Mouse (Mus musculus): ENCODE measurements around the gene Krtcap3. TPM values are rescaled to one million over a fixed set of nuclear protein-coding genes. Genes with fewer than 3 reads are reported as not detected.

The Krtcap3 gene
- polyA plus RNA-seq, 1 experiment from 2014 or later: 2.3 TPM

- no peaks in the 10 kb centered on the region for H3K9me3 ChIP-seq (replicated peaks)
- H3K27me3 ChIP-seq: no peaks in the 10 kb centered on the region
- no peak for ATAC-seq
- H3K4me1 ChIP-seq: peaks cover 13% of the 10 kb centered on the region
- peaks cover 90% of the 10 kb centered on the region for H3K36me3 ChIP-seq (ENCODE audit: poor library complexity, severe bottlenecking)
- no peak overlapping the region for H3K4me3 ChIP-seq
- H3K27ac ChIP-seq: no peak overlapping the region
- WGBS: 90% methylated on average over 8 of the region's 8 CpGs
- H3K9ac ChIP-seq: no peak overlapping the region
- no peak overlapping the region for H3K4me2 ChIP-seq
Measured at GRCm38 (mm10) chr5:31254901-31255300, 3.4 kb downstream of the Krtcap3 start.

- Histone ChIP-seq H3K36me3 (ENCODE audit: poor library complexity, severe bottlenecking) (peaks cover 90% of the 10 kb centered on the region), H3K4me3 (no peak overlapping the region), H3K9me3 (replicated peaks) (no peaks in the 10 kb centered on the region), H3K4me2 (no peak overlapping the region), H3K9ac (no peak overlapping the region), H3K4me1 (peaks cover 13% of the 10 kb centered on the region), H3K27ac (no peak overlapping the region), H3K27me3 (no peaks in the 10 kb centered on the region)
- ATAC-seq: no peak
- 90% methylated on average over 2 of the region's 2 CpGs for WGBS
Measured at GRCm38 (mm10) chr5:31255381-31255780, 3.9 kb downstream of the Krtcap3 start.

DNA sequence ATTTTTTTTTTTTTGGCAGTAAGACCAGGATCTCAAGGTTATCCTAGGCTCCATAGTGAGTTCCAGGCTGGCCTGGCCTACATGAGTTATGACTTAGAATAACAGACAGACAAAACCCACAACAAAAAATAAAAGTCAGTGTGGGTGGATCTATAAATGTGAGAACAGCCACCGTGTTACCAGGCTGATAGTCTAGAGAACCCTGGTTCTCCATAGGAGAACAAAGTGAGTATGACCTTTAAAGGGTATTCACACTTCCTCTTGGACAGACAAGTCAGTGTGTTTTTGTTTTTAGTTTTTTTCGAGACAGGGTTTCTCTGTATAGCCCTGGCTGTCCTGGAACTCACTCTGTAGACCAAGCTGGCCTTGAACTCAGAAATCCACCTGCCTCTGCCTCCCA is 4.5 kb downstream of the Krtcap3 start:
- no peaks in the 10 kb centered on the region for H3K9me3 ChIP-seq (replicated peaks)
- H3K4me1 ChIP-seq: peaks cover 12% of the 10 kb centered on the region
- no peak overlapping the region for H3K27ac ChIP-seq
- WGBS: 85% methylated on average over 2 of the region's 2 CpGs
- H3K9ac ChIP-seq: no peak overlapping the region
- ATAC-seq: no peak
- no peak overlapping the region for H3K4me3 ChIP-seq
- H3K36me3 ChIP-seq (ENCODE audit: poor library complexity, severe bottlenecking): peaks cover 90% of the 10 kb centered on the region
- no peaks in the 10 kb centered on the region for H3K27me3 ChIP-seq
- H3K4me2 ChIP-seq: no peak overlapping the region

GRCm38 (mm10) chr5:31257616-31258015 is 6.1 kb downstream of the Krtcap3 start:
- Histone ChIP-seq H3K4me2 (no peak overlapping the region), H3K36me3 (ENCODE audit: poor library complexity, severe bottlenecking) (peaks cover 90% of the 10 kb centered on the region), H3K27me3 (no peaks in the 10 kb centered on the region), H3K9ac (no peak overlapping the region), H3K27ac (no peak overlapping the region), H3K4me3 (no peak overlapping the region), H3K9me3 (replicated peaks) (no peaks in the 10 kb centered on the region), H3K4me1 (no peaks in the 10 kb centered on the region)
- no peak for ATAC-seq
- WGBS: 94% methylated on average over 11 of the region's 11 CpGs

DNA sequence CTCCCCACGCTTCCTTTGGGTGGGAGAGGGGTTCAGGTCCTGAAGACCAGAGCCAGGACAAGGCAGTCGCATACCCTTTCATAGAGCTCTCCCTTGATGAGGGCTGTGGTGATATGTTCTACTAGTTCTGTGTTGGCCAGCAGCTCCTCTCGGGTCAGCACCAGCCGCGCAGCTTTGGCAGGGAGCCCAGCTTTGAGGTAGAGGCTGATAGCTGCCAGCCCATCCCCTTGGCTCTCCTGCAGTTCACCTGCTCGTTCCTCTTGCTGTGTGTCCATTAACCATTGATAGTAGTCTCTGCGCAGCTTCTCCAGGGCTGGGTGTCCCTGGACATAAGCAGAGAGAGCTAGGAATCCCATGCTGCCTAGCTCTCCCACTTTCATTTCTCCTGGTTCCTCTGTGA is 14.6 kb downstream of the Krtcap3 start:
- Histone ChIP-seq H3K4me3 (no peak overlapping the region), H3K27me3 (no peaks in the 10 kb centered on the region), H3K36me3 (ENCODE audit: poor library complexity, severe bottlenecking) (peaks cover 93% of the 10 kb centered on the region), H3K27ac (no peak overlapping the region), H3K9ac (no peak overlapping the region), H3K9me3 (replicated peaks) (no peaks in the 10 kb centered on the region), H3K4me1 (no peaks in the 10 kb centered on the region), H3K4me2 (no peak overlapping the region)
- WGBS: 88% methylated on average over 7 of the region's 7 CpGs
- ATAC-seq: no peak

DNA sequence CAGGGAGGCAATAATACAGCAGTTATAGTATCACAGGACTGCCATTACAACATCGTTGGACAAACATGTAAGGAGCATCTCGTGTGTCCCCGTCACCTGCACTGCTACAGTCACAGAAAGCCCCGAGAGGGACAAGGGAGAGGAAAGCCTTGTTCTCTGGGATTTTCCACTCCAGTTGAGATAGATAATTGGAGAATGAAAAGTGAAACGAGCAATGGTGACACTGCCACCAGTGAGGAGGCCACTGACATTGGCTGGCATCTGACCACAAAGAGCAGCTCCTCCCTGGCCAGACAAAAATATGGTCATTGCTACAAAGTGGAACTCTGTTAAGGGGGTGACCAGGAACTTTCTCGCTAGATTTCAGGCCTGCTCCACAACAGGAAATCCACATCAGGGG is 16.2 kb downstream of the Krtcap3 start:
- H3K9ac ChIP-seq: no peak overlapping the region
- H3K4me1 ChIP-seq: no peaks in the 10 kb centered on the region
- no peaks in the 10 kb centered on the region for H3K27me3 ChIP-seq
- H3K9me3 ChIP-seq (replicated peaks): no peaks in the 10 kb centered on the region
- H3K4me3 ChIP-seq: no peak overlapping the region
- no peak overlapping the region for H3K27ac ChIP-seq
- peaks cover 89% of the 10 kb centered on the region for H3K36me3 ChIP-seq (ENCODE audit: poor library complexity, severe bottlenecking)
- H3K4me2 ChIP-seq: no peak overlapping the region
- no peak for ATAC-seq
- WGBS: 35% methylated on average over 6 of the region's 6 CpGs

DNA sequence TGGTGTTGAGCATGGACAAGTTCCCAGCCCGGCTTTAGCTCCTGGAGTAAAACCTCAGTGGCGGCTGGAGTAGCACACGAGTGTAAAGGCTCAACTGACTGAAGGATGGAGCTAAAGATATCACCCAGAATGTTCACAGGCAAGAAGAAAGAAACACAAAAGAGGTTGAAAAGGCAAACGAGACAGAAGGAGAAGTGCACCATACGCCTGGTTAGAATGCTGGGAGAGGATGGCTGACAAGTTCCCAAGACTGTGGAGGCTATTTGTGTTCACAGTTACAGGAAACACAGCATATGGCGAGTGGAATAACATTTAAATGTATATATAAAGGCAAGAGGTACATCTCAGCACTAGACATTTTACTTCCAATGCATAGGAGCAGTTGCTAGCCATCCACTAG is 21.5 kb downstream of the Krtcap3 start:
- Histone ChIP-seq H3K36me3 (ENCODE audit: poor library complexity, severe bottlenecking) (peaks cover 76% of the 10 kb centered on the region), H3K4me1 (no peaks in the 10 kb centered on the region), H3K9ac (no peak overlapping the region), H3K4me2 (no peak overlapping the region), H3K9me3 (replicated peaks) (no peaks in the 10 kb centered on the region), H3K27me3 (no peaks in the 10 kb centered on the region), H3K4me3 (no peak overlapping the region), H3K27ac (no peak overlapping the region)
- WGBS: 78% methylated on average over 6 of the region's 6 CpGs
- no peak for ATAC-seq

DNA sequence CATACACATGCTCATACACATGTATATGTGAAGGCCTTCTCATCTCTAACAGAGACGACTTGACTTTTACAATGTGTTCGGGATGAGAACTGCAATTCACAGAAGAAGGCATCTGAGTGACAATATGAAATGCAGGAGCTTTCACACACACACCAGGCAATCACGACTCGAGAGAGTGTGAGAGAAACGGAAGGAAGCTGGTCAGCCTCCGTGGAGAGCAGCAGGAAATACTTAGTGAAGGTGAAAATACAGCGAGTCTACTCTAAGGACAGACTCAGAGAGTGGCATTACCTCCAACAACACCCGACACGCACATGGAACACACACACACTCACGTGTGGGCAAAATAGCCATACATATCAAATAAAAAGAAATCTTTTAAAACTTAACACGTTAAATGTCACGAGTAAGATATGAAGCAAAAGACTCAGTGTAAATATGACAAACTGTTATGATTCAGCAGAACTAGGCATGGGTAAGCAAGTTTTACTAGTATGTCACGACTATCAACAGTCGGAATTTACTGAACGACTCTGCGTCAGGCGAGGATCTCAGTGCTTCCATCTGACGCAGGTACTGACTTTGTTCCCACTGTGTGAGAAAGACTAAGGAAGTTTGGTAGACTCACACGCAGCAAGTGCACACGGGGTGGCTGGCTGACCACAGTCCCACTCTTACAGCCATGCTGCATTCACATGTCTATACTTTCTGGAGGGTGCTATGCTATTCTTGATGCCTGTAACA is 27.9 kb downstream of the Krtcap3 start:
- 89% methylated on average over 20 of the region's 20 CpGs for WGBS
- Histone ChIP-seq H3K4me1 (no peaks in the 10 kb centered on the region), H3K4me2 (no peak overlapping the region), H3K27ac (no peak overlapping the region), H3K9me3 (replicated peaks) (no peaks in the 10 kb centered on the region), H3K9ac (no peak overlapping the region), H3K4me3 (no peak overlapping the region), H3K36me3 (ENCODE audit: poor library complexity, severe bottlenecking) (peaks cover 95% of the 10 kb centered on the region), H3K27me3 (no peaks in the 10 kb centered on the region)
- ATAC-seq: no peak

GRCm38 (mm10) chr5:31288225-31288624 is 36.7 kb downstream of the Krtcap3 start:
- 86% methylated on average over 4 of the region's 4 CpGs for WGBS
- Histone ChIP-seq H3K9ac (no peak overlapping the region), H3K9me3 (replicated peaks) (no peaks in the 10 kb centered on the region), H3K4me1 (peaks cover 18% of the 10 kb centered on the region), H3K27me3 (no peaks in the 10 kb centered on the region), H3K4me3 (no peak overlapping the region), H3K4me2 (no peak overlapping the region), H3K36me3 (ENCODE audit: poor library complexity, severe bottlenecking) (peaks cover 45% of the 10 kb centered on the region), H3K27ac (no peak overlapping the region)
- ATAC-seq: no peak

DNA sequence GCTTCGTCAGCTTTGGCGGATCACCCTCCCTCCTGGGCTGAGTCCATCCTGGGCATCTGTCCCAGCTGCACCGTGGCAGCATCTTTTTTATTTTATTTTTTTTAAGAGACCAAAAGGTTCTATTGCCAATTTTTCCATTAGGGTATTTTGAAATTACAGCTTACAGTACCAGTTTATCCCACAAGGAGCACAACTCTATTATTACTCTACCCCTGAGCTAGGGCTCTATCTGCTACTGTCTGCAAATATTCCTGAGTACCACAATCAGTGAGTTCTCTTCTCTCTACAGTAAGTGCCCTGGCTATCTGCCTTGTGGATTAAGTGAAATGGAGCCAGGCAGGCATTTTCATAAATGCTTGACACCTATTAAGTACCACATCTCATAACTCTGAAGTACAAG is 37.2 kb downstream of the Krtcap3 start:
- peaks cover 21% of the 10 kb centered on the region for H3K4me1 ChIP-seq
- peaks cover 45% of the 10 kb centered on the region for H3K36me3 ChIP-seq (ENCODE audit: poor library complexity, severe bottlenecking)
- H3K4me3 ChIP-seq: no peak overlapping the region
- WGBS: 73% methylated on average over 3 of the region's 3 CpGs
- no peaks in the 10 kb centered on the region for H3K9me3 ChIP-seq (replicated peaks)
- H3K27me3 ChIP-seq: no peaks in the 10 kb centered on the region
- H3K9ac ChIP-seq: no peak overlapping the region
- H3K27ac ChIP-seq: no peak overlapping the region
- H3K4me2 ChIP-seq: no peak overlapping the region
- no peak for ATAC-seq

- 84% methylated on average over 3 of the region's 3 CpGs for WGBS
- H3K36me3 ChIP-seq (ENCODE audit: poor library complexity, severe bottlenecking): peaks cover 36% of the 10 kb centered on the region
- peaks cover 31% of the 10 kb centered on the region for H3K4me1 ChIP-seq
- H3K27me3 ChIP-seq: no peaks in the 10 kb centered on the region
- H3K27ac ChIP-seq: no peak overlapping the region
- H3K4me2 ChIP-seq: peak overlapping the region; percentile 84
- no peaks in the 10 kb centered on the region for H3K9me3 ChIP-seq (replicated peaks)
- H3K9ac ChIP-seq: no peak overlapping the region
- ATAC-seq: no peak
- H3K4me3 ChIP-seq: peak overlapping the region; percentile 52; the same call in 1 of the 2 replicates
Measured at GRCm38 (mm10) chr5:31289626-31290230, 38.2 kb downstream of the Krtcap3 start.

DNA sequence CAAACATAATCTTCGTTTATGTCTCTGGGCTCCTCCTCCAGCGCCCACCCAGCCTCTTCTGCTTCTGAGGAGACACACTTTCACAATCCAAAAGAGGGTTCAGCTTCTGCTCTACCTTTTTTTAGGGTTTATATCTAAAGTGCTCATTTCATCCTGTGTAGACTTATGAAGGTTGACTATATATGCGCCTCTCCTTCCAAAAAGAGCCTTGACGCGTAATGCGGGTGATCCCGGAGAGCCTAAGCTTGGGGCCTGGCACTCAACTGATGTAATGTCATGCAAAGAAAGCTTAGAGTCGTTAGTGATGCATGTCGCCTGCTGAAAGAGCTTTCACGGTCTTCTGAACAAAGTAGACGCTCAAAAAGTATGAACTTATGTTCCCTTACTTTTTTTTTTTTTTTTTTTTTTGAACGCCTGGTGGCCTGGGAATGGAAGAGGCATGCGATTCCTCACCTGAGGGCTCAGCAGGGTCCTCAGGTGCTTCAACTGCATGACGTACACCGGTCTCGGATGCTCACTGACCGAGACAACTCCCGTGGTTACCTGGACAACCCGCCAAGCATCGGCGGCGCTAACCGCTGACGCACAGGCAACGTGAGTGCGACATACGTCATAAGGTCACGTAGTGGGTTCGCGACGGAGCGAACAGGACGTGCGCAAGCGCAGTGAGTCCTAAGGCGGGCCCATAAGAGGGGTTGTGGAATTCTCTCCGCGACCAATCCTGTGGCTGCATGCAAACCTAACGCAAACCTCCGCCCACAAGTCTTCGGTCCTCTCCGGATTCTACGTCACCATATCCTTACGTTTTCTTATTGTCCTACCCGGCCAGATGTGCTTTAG is 39.2 kb downstream of the Krtcap3 start, which contains the start of gene Ift172:
Gene Ift172, minus strand, starts transcription at position 596 of the 840 bp plus-strand sequence.
- WGBS: 3% methylated on average over 45 of the region's 45 CpGs

More for the DNA sequence above, 39.2 kb downstream of the Krtcap3 start, which contains the start of gene Ift172:
- H3K9ac ChIP-seq: peak within 1 kb of the TSS; percentile 68
- peak within 1 kb of the TSS; percentile 84 for H3K4me2 ChIP-seq
- H3K36me3 ChIP-seq (ENCODE audit: poor library complexity, severe bottlenecking): peaks cover 26% of the 10 kb centered on the region
- no peaks in the 10 kb centered on the region for H3K9me3 ChIP-seq (replicated peaks)
- ATAC-seq: peak; percentile 92
- H3K4me3 ChIP-seq: peak within 1 kb of the TSS; percentile 52
- peaks cover 37% of the 10 kb centered on the region for H3K4me1 ChIP-seq
- H3K27me3 ChIP-seq: no peaks in the 10 kb centered on the region
- H3K27ac ChIP-seq: peak within 1 kb of the TSS; percentile 82
